Mouse (Mus musculus) neural tube, embryonic 14.5 days (tissue): ENCODE data around the gene Galntl6. TPM values are rescaled to one million over a fixed set of nuclear protein-coding genes. Genes with fewer than 3 reads are reported as not detected.

ENCODE experiments used
- ATAC-seq: fragments of 200-750 bp; cut with Nextera tagmentation; 2 replicates; pipeline ENCODE4 v1.8.0; 2017; ENCODE audit warnings: low read depth, mild to moderate bottlenecking, moderate TSS enrichment, moderate library complexity
- H3K27ac ChIP-seq: fragments of 300-500 bp; sonication (generic); 2 replicates; pipeline ENCODE4 v1.5.1; 2014; ENCODE audit warnings: low read depth, mild to moderate bottlenecking, control low read depth, low read length, moderate library complexity, mixed read lengths
- H3K27me3 ChIP-seq: fragments of 300-500 bp; sonication (generic); 2 replicates; pipeline ENCODE4 v1.6.1; 2014; ENCODE audit warnings: low read length; ENCODE audit not compliant: control insufficient read depth, insufficient read depth
- H3K36me3 ChIP-seq: fragments of 300-500 bp; sonication (generic); 2 replicates; pipeline ENCODE4 v1.6.1; 2014; ENCODE audit warnings: low read length, mixed read lengths; ENCODE audit not compliant: control insufficient read depth, insufficient read depth
- H3K4me1 ChIP-seq: fragments of 300-500 bp; sonication (generic); 2 replicates; pipeline ENCODE4 v1.6.1; 2014; ENCODE audit warnings: low read length; ENCODE audit not compliant: control insufficient read depth, insufficient read depth
- H3K4me2 ChIP-seq: fragments of 300-500 bp; sonication (generic); 2 replicates; pipeline ENCODE4 v1.6.1; 2014; ENCODE audit warnings: mild to moderate bottlenecking, low read depth, low read length, control low read depth
- H3K4me3 ChIP-seq: fragments of 300-500 bp; sonication (generic); 2 replicates; pipeline ENCODE4 v1.5.1; 2014; ENCODE audit warnings: low read depth, low read length, control low read depth, mixed read lengths
- H3K9ac ChIP-seq: fragments of 300-500 bp; sonication (generic); replicated peaks from 2 replicates; pipeline ENCODE4 v1.6.1; 2014; ENCODE audit warnings: low read depth, mild to moderate bottlenecking, control low read depth, low read length, mixed read lengths
- H3K9me3 ChIP-seq: fragments of 300-500 bp; sonication (generic); 2 replicates; pipeline ENCODE4 v1.6.1; 2016; ENCODE audit warnings: low read length; ENCODE audit not compliant: control insufficient read depth
- WGBS: fragments of 180-500 bp; shearing (Covaris S2); extraction: QIAGEN DNeasy Blood & Tissue Kit; methylation state at CpG from one replicate; pipeline ENCODE4 v1.1.7; 2014; 5-methylcytosine and 5-hydroxymethylcytosine counted together
- polyA plus RNA-seq: library from polyadenylated mRNA; unstranded; fragments of >200 nt; fragmentation: Nextera tagmentation; extraction: Ambion mirVana; gene quantifications from 2 replicates; pipeline ENCODE4 v1.2.1, GENCODE M21; 2014

The Galntl6 gene
- 17.5 and 26.4 TPM in 2 replicates for polyA plus RNA-seq

- under 1% methylated on average over 37 of the region's 37 CpGs for WGBS
- Histone ChIP-seq H3K9ac (peak within 1 kb of the TSS; percentile 76), H3K4me2 (peak within 1 kb of the TSS; percentile 96), H3K4me3 (peak within 1 kb of the TSS; percentile 68), H3K27me3 (no peaks in the 10 kb centered on the region), H3K9me3 (no peaks in the 10 kb centered on the region), H3K27ac (peak within 1 kb of the TSS; percentile 70; the same call in 1 of the 2 replicates), H3K4me1 (no peaks in the 10 kb centered on the region), H3K36me3 (no peaks in the 10 kb centered on the region)
- ATAC-seq, result peak; percentile 86
Measured at GRCm38 (mm10) chr8:58912196-58912839, at the start of gene Galntl6. Gene Galntl6 (minus strand): TSS chr8:58912640.

GRCm38 (mm10) chr8:58957195-58957739 is 44.8 kb upstream of the Galntl6 start:
- Histone ChIP-seq H3K4me1 (no peaks in the 10 kb centered on the region), H3K4me3 (no peak overlapping the region), H3K9ac (no peak overlapping the region), H3K9me3 (no peaks in the 10 kb centered on the region), H3K36me3 (no peaks in the 10 kb centered on the region), H3K27me3 (no peaks in the 10 kb centered on the region), H3K27ac (no peak overlapping the region), H3K4me2 (no peak overlapping the region)
- WGBS, result 83% methylated on average over 5 of the region's 5 CpGs
- ATAC-seq, result no peak

- WGBS, result 95% methylated on average over 4 of the region's 4 CpGs
- no peak overlapping the region for H3K27ac ChIP-seq
Measured at GRCm38 (mm10) chr8:58943773-58944172, 31.3 kb upstream of the Galntl6 start.

GRCm38 (mm10) chr8:58931066-58931465 is 18.6 kb upstream of the Galntl6 start:
- peak; percentile 66; the same call in 1 of the 2 replicates for ATAC-seq

More at GRCm38 (mm10) chr8:58943773-58944172, 31.3 kb upstream of the Galntl6 start:
- Histone ChIP-seq H3K4me2 (no peak overlapping the region), H3K36me3 (no peaks in the 10 kb centered on the region), H3K9me3 (no peaks in the 10 kb centered on the region), H3K9ac (no peak overlapping the region), H3K4me1 (no peaks in the 10 kb centered on the region), H3K27me3 (no peaks in the 10 kb centered on the region), H3K4me3 (no peak overlapping the region)
- no peak for ATAC-seq

GRCm38 (mm10) chr8:58915142-58915541 is 2.7 kb upstream of the Galntl6 start:
- no peaks in the 10 kb centered on the region for H3K27me3 ChIP-seq
- no peak overlapping the region for H3K4me3 ChIP-seq
- 45% methylated on average over 2 of the region's 2 CpGs for WGBS
- H3K9me3 ChIP-seq, result no peaks in the 10 kb centered on the region
- H3K4me1 ChIP-seq, result no peaks in the 10 kb centered on the region
- H3K36me3 ChIP-seq, result no peaks in the 10 kb centered on the region
- no peak overlapping the region for H3K27ac ChIP-seq
- no peak overlapping the region for H3K9ac ChIP-seq
- no peak for ATAC-seq
- H3K4me2 ChIP-seq, result no peak overlapping the region

More at GRCm38 (mm10) chr8:58931066-58931465, 18.6 kb upstream of the Galntl6 start:
- H3K4me3 ChIP-seq, result no peak overlapping the region
- H3K9ac ChIP-seq, result no peak overlapping the region
- 75% methylated on average over 1 of the region's 1 CpGs for WGBS
- H3K4me2 ChIP-seq, result no peak overlapping the region
- H3K27ac ChIP-seq, result no peak overlapping the region
- no peaks in the 10 kb centered on the region for H3K4me1 ChIP-seq
- no peaks in the 10 kb centered on the region for H3K9me3 ChIP-seq
- H3K27me3 ChIP-seq, result no peaks in the 10 kb centered on the region
- no peaks in the 10 kb centered on the region for H3K36me3 ChIP-seq

GRCm38 (mm10) chr8:58913640-58913968 is 1.2 kb upstream of the Galntl6 start:
- H3K27me3 ChIP-seq, result no peaks in the 10 kb centered on the region
- no peak overlapping the region for H3K27ac ChIP-seq
- WGBS, result 35% methylated on average over 2 of the region's 3 CpGs
- no peaks in the 10 kb centered on the region for H3K4me1 ChIP-seq
- H3K4me3 ChIP-seq, result peak overlapping the region; percentile 68
- H3K4me2 ChIP-seq, result peak overlapping the region; percentile 96
- H3K9ac ChIP-seq, result 0 out of 2 replicates have a peak overlapping the region, but pooled peaks have one; percentile 76
- H3K9me3 ChIP-seq, result no peaks in the 10 kb centered on the region
- no peaks in the 10 kb centered on the region for H3K36me3 ChIP-seq
- ATAC-seq, result no peak

- Histone ChIP-seq H3K9me3 (no peaks in the 10 kb centered on the region), H3K27me3 (no peaks in the 10 kb centered on the region), H3K27ac (peak overlapping the region; percentile 70; the same call in 1 of the 2 replicates), H3K4me2 (peak overlapping the region; percentile 96), H3K4me1 (no peaks in the 10 kb centered on the region), H3K36me3 (no peaks in the 10 kb centered on the region), H3K9ac (peak overlapping the region; percentile 76), H3K4me3 (peak overlapping the region; percentile 68)
- WGBS, result 2% methylated on average over 30 of the region's 30 CpGs
- ATAC-seq, result peak; percentile 80
Measured at GRCm38 (mm10) chr8:58912840-58913639, 600 bp upstream of the Galntl6 start.

- H3K9ac ChIP-seq, result peak within 1 kb of the TSS; percentile 76
- peak within 1 kb of the TSS; percentile 96 for H3K4me2 ChIP-seq
- 8% methylated on average over 14 of the region's 14 CpGs for WGBS
- H3K36me3 ChIP-seq, result no peaks in the 10 kb centered on the region
- H3K27ac ChIP-seq, result peak within 1 kb of the TSS; percentile 70; the same call in 1 of the 2 replicates
- no peaks in the 10 kb centered on the region for H3K9me3 ChIP-seq
- H3K4me1 ChIP-seq, result no peaks in the 10 kb centered on the region
- H3K27me3 ChIP-seq, result no peaks in the 10 kb centered on the region
- 0 out of 2 replicates have a peak, but pooled peaks have one; percentile 31 for ATAC-seq
- H3K4me3 ChIP-seq, result peak within 1 kb of the TSS; percentile 68
Measured at GRCm38 (mm10) chr8:58911677-58912076, 763 bp downstream of the Galntl6 start, which contains the start of gene BC030500. Gene BC030500 (plus strand): TSS chr8:58911755.
